Mouse (Mus musculus) Patski (cell line): Measurements from ENCODE around the gene Ubl4b. TPM values are rescaled to one million over a fixed set of nuclear protein-coding genes. Genes with fewer than 3 reads are reported as not detected.
A peak's percentile ranks its signal among the peaks of the same experiment; 100 is the strongest.

Experiments used
- ATAC-seq: fragments of 100-300 bp; one replicate; pipeline ENCODE4 v1.8.0; 2021
- CTCF ChIA-PET: fragments of 350-600 bp; sonication (Branson Sonifier 250); formaldehyde crosslinking; loops from one replicate; lab custom pipeline; 2022; ENCODE audit warnings: inconsistent platforms; lab: Charles Lee
- POLR2A ChIA-PET: fragments of 350-600 bp; sonication (Branson Sonifier 250); formaldehyde crosslinking; loops from one replicate; lab custom pipeline; 2022; ENCODE audit warnings: antibody characterized with exemption, inconsistent platforms; lab: Charles Lee
- DNase-seq: peaks from one replicate; pipeline ENCODE4 v3.0.0-alpha.2; 2011; ENCODE audit warnings: low read depth, low spot score
- H3K27me3 ChIP-seq: fragments of 371-371 bp; one replicate; pipeline ENCODE4 v1.5.1; 2021
- CTCF ChIP-seq: fragments of 100-300 bp; IDR thresholded peaks from one replicate; pipeline ENCODE4 v1.5.1; 2021
- in situ Hi-C: fragments of 300-500 bp; cut with MboI; formaldehyde crosslinking; loops from 3 replicates; pipeline ENCODE4 v1.11.1; 2018; ENCODE audit warnings: low pct_unique_long_range_greater_than_20kb, mixed read lengths
- polyA plus RNA-seq: library from polyadenylated mRNA; unstranded; gene quantifications from one replicate; pipeline ENCODE4 v1.2.3, GENCODE M21; 2021

The Ubl4b gene
- polyA plus RNA-seq, 1 experiment from 2014 or later: not detected

DNA sequence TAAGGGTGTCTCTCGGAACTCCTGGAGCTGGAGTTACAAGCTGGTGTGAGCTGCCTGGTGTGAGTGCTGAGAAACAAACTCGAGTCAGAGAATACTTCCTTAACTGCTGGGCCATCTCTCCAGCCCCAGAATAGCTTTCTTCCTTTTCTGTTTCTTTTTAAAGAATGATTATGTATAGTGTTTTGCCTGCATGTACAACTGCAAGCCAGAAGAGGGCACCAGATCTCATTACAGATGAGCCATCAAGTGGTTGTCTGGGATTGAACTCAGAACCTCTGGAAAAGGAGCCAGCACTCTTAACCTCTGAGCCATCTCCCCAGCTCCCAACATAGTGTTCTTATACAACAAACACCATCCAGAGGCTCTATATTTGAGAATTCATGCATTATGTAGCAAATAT lies 16.3 kb upstream of the Ubl4b start:
- H3K27me3 ChIP-seq: no peaks in the 10 kb centered on the region
- CTCF ChIA-PET: interaction anchor here (0.8 to 6.3 kb wide), 19 partner anchors 9 to 359 kb away, joined by 3 to 50 read pairs (median 4); partner anchors contain the start of genes Alx3, Csf1 and Ubl4b
- TF ChIP-seq CTCF: peak; percentile 87
- POLR2A ChIA-PET: interaction anchor here (1.3 kb wide), 1 partner anchor 21 kb away, joined by 3 read pairs; no protein-coding TSS in a partner anchor
- in situ Hi-C loops: loop anchor here (5.0 to 10.0 kb wide), 2 partner anchors 41 to 336 kb away; partner anchors contain the start of genes A630076J17Rik and Prok1
- no peak for DNase-seq
- ATAC-seq: no peak

DNA sequence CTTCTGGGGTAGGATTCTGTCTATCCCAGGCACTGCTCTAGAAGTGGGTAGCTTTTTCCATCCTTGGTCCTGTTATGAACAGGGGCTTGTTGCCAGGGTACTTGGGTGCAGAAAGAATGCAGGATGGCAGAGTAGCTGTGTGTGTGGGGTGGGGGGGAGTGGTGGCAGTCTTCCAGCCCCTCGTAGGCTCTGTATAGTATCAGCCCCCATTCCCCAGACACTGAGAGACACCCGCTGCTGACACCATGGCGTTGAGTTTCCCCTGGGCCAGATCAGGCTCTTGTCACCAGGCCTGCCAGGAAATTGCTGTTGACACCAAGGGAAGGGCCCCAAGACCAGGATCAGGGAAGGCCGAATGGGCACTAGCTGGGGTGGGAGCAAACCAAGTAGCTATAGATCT lies 13.8 kb upstream of the Ubl4b start:
- in situ Hi-C loops: loop anchor here (5.0 to 10.0 kb wide), 2 partner anchors 186 to 294 kb away; no protein-coding TSS in a partner anchor
- TF ChIP-seq CTCF: no peak
- H3K27me3 ChIP-seq: no peaks in the 10 kb centered on the region
- no peak for DNase-seq
- POLR2A ChIA-PET: interaction anchor here (0.6 to 1.5 kb wide), 4 partner anchors 9 to 62 kb away, joined by 3 to 6 read pairs (median 4); partner anchors contain the start of gene Gm10961
- no peak for ATAC-seq
- CTCF ChIA-PET: interaction anchor here (0.7 to 6.3 kb wide), 5 partner anchors 10 to 59 kb away, joined by 3 to 50 read pairs (median 3); no protein-coding TSS in a partner anchor

DNA sequence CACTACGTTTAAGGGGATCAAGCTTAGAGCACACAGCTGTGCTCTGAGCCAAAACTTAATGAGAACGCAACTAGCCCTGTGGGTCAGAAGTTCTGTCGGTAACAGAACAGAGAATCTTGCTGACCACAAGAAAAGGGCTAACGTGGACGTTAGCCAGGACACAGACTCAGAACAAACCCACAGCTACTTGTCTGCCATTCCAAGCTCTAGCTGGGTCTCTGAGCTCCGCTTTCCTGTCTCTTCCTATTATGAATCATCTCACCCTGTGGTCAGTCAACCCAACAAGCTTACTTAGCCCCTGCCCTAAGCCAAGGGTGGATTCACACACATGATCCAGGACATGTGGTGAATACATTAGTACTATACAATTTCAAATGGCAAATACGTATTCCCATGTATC lies 12.9 kb upstream of the Ubl4b start:
- CTCF ChIA-PET: interaction anchor here (1.0 to 6.3 kb wide), 11 partner anchors 9 to 60 kb away, joined by 3 to 50 read pairs (median 3); no protein-coding TSS in a partner anchor
- peak; percentile 87 for DNase-seq
- in situ Hi-C loops: loop anchor here (5.0 to 10.0 kb wide), 2 partner anchors 187 to 295 kb away; no protein-coding TSS in a partner anchor
- POLR2A ChIA-PET: interaction anchor here (0.5 to 1.4 kb wide), 3 partner anchors 45 to 580 kb away, joined by 3 to 10 read pairs (median 4); partner anchors contain the start of gene Gm10961
- peak; percentile 86 for ATAC-seq
- no peak for TF ChIP-seq CTCF
- H3K27me3 ChIP-seq: no peaks in the 10 kb centered on the region

GRCm38 (mm10) chr3:107565331-107565730 lies 10.5 kb upstream of the Ubl4b start:
- H3K27me3 ChIP-seq: no peaks in the 10 kb centered on the region
- POLR2A ChIA-PET: interaction anchor here (1.2 to 1.3 kb wide), 2 partner anchors 10 to 34 kb away, joined by 3 to 5 read pairs; partner anchors contain the start of gene Ubl4b

GRCm38 (mm10) chr3:107563880-107564279 lies 9.0 kb upstream of the Ubl4b start:
- in situ Hi-C loops: loop anchor here (10.0 kb wide), 1 partner anchor 191 kb away; no protein-coding TSS in a partner anchor
- no peaks in the 10 kb centered on the region for H3K27me3 ChIP-seq
- ATAC-seq (no peak), DNase-seq (no peak)
- no peak for TF ChIP-seq CTCF
- POLR2A ChIA-PET: no interaction called here
- CTCF ChIA-PET: interaction anchor here (1.4 to 7.1 kb wide), 3 partner anchors 15 to 300 kb away, joined by 3 to 78 read pairs (median 31); no protein-coding TSS in a partner anchor

More at GRCm38 (mm10) chr3:107565331-107565730, 10.5 kb upstream of the Ubl4b start:
- DNase-seq (no peak), ATAC-seq (no peak)
- no peak for TF ChIP-seq CTCF
- in situ Hi-C loops: loop anchor here (5.0 to 10.0 kb wide), 2 partner anchors 189 to 297 kb away; no protein-coding TSS in a partner anchor
- CTCF ChIA-PET: interaction anchor here (1.5 to 4.3 kb wide), 5 partner anchors 11 to 302 kb away, joined by 3 to 31 read pairs (median 9); partner anchors contain the start of gene Ubl4b

- no peak for TF ChIP-seq CTCF
- ATAC-seq (no peak), DNase-seq (no peak)
- in situ Hi-C loops: loop anchor here (10.0 kb wide), 1 partner anchor 192 kb away; no protein-coding TSS in a partner anchor
- ChIA-PET CTCF (interaction anchor here (1.4 to 7.1 kb wide), 3 partner anchors 16 to 301 kb away, joined by 3 to 78 read pairs (median 4); no protein-coding TSS in a partner anchor), POLR2A (no interaction called here)
- H3K27me3 ChIP-seq: no peaks in the 10 kb centered on the region
Measured at GRCm38 (mm10) chr3:107562591-107562990, 7.7 kb upstream of the Ubl4b start.

GRCm38 (mm10) chr3:107562104-107562503 lies 7.2 kb upstream of the Ubl4b start:
- in situ Hi-C loops: loop anchor here (10.0 kb wide), 1 partner anchor 193 kb away; no protein-coding TSS in a partner anchor
- ChIA-PET POLR2A (interaction anchor here (1.3 kb wide), 1 partner anchor 12 kb away, joined by 3 read pairs; no protein-coding TSS in a partner anchor), CTCF (interaction anchor here (1.2 to 7.1 kb wide), 4 partner anchors 8 to 79 kb away, joined by 3 to 78 read pairs (median 4); no protein-coding TSS in a partner anchor)
- no peak for TF ChIP-seq CTCF
- DNase-seq: no peak
- H3K27me3 ChIP-seq: no peaks in the 10 kb centered on the region
- no peak for ATAC-seq

DNA sequence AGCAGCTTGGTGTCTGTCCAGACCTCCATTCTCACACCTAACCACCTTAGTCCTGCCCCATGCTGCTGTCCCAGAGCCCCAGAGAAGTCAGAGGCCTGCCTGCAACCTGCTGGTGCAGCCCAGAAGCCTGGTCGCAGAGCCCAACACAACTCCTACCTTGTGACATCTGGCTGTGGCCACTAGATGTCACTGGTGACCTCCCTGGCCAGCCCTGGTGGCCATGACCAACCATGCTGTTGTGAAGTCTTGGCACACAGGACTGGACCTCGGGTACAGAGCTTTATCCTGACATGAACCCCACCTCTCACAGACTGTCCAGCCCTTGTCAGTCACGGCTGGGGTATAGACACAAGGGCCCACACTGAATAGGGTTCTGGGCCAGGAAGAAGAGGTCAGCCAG lies 4.3 kb upstream of the Ubl4b start:
- ATAC-seq (peak; percentile 95), DNase-seq (no peak)
- TF ChIP-seq CTCF: no peak
- no peaks in the 10 kb centered on the region for H3K27me3 ChIP-seq
- ChIA-PET POLR2A (interaction anchor here (1.0 to 1.8 kb wide), 4 partner anchors 10 to 117 kb away, joined by 3 to 6 read pairs (median 4); no protein-coding TSS in a partner anchor), CTCF (interaction anchor here (0.6 to 7.1 kb wide), 35 partner anchors 10 to 579 kb away, joined by 3 to 78 read pairs (median 4); partner anchors contain the start of gene Ahcyl1)
- in situ Hi-C loops: loop anchor here (10.0 kb wide), 1 partner anchor 136 kb away; the partner anchor contains the start of gene Ahcyl1

GRCm38 (mm10) chr3:107558740-107559139 lies 3.9 kb upstream of the Ubl4b start:
- no peak for TF ChIP-seq CTCF
- in situ Hi-C loops: loop anchor here (10.0 kb wide), 1 partner anchor 136 kb away; the partner anchor contains the start of gene Ahcyl1
- peak; percentile 9 for ATAC-seq
- CTCF ChIA-PET: interaction anchor here (0.6 to 7.1 kb wide), 27 partner anchors 10 to 308 kb away, joined by 3 to 78 read pairs (median 4); no protein-coding TSS in a partner anchor
- H3K27me3 ChIP-seq: no peaks in the 10 kb centered on the region
- POLR2A ChIA-PET: interaction anchor here (1.0 to 1.8 kb wide), 3 partner anchors 10 to 118 kb away, joined by 3 to 6 read pairs (median 5); no protein-coding TSS in a partner anchor
- DNase-seq: no peak
